Mouse (Mus musculus) brain, adult 2 months (tissue): ENCODE results near the gene Mdm2.
"Not testable (repeated sequence)": the region's sequence is repeated elsewhere in the genome, so short reads cannot be mapped to it uniquely, and the experiment has no call there.

Experiments used
- DNase-seq: peaks from one replicate; pipeline ENCODE4 v3.0.0; 2011; ENCODE audit warnings: low read depth, low spot score

Mdm2 gene

DNA sequence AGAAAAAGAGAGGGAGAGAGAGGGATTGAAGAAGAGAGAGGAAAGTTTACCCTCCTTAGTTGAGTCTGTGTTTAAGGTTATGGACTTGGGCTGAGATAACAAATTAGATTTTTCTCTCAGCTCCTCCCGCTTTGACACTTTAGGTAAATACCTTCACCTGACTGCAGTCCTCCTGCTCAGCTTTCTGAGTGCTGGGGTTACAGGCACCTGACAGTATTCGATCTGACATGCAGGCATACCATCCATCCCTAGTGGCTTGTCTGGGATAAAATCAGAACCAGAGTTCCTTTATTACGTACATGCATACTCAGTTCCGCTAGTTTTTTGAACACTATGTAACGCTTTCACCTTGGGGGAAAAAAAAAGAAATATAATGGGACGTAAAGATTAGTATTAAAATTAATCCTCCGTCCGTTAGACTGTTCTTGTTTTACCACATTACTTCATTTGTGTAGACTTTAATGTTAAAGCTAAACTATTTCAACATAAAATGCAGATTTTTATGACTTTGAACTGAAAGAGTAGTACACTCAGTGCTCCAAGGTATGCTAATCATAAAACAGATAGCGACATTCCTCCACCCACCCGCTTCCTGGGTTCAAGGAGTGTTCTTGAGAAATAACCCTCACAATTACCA, 38.6 kb upstream of the Mdm2 start:
- DNase-seq = no peak

DNA sequence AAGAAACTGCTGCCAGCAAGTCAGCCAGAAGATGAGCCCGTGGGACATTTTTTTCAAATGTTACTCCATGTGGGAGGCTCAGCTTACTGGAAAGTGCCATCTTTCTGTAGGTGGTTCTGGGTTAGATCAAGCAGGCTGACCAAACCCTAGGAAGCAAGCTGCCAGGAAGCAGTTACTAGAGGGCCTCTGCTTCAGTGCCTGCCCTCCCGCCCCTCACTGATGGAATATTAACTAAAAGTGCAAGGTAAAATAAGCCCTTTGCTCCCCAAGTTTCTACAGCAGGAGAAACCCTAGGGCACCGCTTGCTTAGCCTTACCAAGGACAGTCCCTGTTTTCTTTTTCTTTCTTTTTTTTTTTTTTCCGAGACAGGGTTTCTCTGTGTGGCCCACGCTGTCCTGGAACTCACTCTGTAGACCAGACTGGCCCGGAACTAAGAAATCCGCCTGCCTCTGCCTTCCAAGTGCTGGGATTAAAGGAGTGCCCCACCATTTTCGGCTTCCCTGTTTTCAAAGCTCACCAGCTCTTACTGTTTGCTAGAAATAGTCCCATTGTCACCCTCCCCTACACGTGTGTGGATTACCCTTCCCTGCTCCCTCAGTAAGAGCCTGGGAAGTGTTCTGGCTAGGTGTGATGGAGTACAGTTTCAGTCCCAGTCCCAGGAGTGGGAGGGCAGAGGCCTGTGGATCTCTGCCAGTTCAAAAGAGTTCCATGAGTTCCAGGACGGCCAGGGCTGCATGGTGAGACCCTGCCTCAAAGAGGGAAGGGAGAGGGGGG, 37.9 kb upstream of the Mdm2 start:
- no peak for DNase-seq

DNA sequence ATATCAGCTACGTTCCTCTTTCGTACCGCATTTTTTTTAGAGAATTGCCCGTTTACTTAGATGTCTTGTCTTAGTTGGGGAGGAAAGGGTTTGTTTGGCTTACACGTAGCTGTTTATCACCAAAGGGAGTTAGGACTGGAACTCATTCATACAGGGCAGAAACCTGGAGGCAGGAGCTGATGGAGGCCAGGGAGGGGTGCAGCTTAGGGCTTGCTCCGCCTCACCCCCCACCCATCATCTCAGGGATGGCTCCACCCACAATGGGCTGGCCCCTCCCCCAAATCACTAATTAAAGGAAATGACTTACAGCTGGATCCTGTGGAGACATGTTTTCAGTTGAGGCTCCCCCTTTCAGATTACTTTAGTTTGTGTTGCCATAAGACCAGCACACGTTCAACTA, 37.2 kb upstream of the Mdm2 start:
- DNase-seq = no peak

DNA sequence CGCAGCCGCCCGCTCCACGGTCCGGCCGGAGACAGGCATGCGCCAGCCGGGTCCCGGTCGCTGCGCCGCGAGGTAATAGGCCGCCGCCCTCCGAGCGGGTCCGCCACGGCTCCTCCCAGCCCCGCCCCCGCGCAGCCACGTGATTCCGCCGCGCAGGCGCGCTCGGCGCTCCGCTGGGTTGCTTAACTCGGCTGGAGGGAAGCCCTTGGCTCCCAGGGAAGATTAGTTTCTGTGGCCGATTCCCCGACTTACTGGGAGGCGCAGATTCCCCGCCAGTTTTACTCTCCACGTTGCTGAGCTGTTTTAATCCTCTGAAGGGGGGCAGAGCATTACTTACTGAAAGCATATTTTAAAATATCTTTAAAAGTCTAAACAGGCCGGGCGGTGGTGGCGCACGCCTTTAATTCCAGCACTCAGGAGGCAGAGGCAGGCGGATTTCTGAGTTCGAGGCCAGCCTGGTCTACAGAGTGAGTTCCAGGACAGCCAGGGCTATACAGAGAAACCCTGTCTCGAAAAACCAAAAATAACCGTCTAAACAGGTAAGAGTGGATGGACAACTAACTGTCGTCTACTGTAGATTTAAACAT, 35.8 kb upstream of the Mdm2 start, which contains the start of gene Slc35e3:
Gene Slc35e3 (minus strand): TSS at position 69 of the 587 bp plus-strand sequence.
- DNase-seq = peak; percentile 97

DNA sequence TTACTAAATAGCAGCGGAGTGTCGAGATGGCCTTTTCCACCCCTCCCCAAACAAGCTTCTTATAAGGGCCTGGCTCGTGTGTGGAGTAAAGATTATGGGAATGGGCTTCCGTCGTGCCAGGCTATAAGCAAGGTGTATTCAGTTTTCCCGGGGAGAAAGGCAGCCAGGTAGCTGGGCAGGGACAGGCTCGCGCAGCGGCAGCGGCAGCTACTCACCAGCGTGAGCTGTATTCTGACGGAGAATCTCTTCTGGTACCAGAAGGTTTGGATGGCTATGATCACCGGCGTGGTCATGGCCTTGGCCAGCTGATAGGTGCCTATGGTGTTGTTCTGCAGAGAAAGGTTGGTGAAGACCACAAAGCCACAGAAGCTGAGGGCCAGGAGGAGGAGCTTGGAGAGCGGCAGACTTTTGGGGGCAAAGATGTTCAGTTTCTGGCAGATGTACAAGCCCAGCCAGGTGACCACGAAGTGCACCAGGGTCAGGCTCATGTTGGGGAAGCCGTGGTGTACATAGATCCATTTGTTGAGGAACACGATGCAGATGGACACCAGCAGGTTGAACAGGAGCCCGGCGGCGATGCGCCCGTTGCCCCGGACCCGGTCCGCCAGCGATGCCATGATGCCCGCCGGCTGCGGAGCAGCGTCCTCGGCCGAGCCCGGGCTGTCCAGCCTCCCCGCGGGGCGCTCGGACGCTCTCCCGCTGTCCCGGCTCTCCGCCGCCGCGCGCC, 35.2 kb upstream of the Mdm2 start:
- peak; percentile 27 for DNase-seq

DNA sequence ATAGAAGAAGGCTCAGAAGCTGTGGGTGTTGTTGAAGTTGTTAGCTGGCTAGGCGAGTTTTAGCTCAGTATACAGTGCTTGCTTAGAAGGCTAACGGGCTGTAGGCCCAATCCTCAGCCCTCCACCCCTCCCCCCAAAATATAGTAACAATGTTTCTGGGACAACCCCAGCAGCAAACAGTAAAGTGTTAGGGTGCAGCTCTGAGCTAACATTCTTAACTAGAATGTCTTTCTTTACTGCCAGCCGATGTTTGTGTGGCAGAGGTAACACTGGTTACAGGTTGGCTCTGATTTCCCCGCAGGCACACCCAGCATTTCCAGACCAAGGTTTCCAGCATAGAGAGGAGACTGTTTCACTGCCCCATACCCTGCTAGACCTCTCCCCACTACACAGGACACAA, 33.4 kb upstream of the Mdm2 start:
- no peak for DNase-seq

DNA sequence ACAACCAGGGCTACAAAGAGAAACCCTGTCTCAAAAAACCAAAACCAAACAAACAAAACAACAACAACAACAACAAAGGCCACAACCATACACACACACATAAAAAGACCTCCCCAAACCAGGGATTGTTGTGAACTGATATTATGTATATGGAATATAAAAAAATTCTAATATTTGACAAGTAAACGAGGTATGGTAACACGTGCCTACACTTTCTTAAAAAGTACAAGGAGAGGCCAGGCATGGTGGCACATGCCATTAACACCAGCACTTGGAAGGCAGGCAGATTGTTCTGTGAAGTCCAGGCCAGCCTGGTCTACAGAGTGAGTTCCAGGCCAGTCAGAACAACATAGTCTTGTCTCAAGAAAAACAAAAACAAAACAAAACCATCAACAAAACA, 32.6 kb upstream of the Mdm2 start:
- no peak for DNase-seq

DNA sequence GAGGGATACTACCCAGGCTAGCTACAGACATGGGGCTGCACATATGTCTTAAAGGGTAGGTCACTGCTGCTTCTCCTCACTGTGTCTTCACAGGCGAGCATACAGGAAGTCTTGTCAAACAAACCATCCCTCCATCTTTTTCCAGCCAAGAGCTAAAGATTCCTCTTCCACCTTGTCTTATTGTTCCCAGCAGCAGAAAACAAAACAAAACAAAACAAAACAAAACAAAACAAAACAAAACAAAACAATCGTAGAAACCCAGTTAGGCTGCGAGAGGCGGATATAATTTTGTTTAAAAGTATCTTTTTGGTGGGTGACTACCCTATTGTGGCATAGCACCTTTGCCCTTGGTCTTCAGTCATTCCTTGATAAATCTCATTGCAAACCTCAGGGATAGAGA, 32.1 kb upstream of the Mdm2 start:
- DNase-seq = no peak

DNA sequence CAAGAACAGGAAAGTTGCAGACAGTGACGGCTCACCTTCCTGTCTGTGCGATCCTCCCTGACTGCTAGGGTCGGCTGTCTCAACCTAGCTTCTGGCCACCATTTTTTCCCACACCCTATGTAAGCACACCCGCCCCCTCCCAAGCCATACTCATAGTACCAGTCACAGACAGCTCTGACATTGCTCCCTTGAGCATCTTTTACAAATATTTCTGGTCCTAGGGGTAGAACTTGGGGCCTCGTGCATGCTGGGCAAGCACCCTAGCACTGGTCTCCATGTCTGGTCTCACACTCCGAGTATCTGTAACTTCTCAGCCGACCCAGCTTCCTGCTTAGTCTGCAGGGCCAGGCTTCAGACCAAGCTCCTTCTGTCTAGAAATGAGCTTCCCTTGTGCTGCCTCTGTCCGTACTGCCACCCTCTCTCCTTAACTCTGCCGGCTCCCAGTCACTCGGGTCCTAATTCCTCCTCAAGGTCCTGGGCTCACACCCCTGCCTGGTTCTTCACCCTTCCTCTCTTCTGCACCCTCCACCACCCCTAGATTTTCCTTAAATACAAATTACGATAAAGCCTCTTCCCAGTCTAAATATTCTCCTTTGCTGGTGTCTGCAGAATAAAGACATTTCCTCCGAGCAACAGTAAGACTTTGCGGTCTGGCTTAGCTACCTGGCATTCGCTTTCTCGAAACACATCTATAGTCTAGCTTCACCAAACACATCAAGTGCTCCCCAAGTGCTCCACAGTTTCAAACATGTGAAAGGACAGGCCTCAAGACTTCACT, 31.3 kb upstream of the Mdm2 start:
- DNase-seq = no peak

DNA sequence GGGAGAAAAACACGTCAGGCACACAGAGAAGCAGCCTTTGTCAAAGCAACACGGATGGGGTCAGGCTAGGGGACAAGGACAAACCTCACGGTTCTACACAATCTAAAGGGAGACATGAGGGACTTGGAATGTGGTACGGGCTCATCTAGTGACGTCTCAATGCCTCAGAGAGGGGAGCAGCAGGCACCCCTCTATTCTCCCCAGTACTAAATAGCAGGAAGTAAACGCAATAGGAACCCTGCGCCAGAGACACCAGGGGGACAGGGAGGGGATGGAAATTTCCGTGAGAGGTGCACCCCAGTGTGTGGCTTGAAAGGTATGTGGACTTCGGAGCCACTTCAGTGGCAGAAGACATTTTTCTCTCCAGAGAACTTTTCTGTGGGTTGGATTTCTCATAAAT, 30.4 kb upstream of the Mdm2 start:
- no peak for DNase-seq

DNA sequence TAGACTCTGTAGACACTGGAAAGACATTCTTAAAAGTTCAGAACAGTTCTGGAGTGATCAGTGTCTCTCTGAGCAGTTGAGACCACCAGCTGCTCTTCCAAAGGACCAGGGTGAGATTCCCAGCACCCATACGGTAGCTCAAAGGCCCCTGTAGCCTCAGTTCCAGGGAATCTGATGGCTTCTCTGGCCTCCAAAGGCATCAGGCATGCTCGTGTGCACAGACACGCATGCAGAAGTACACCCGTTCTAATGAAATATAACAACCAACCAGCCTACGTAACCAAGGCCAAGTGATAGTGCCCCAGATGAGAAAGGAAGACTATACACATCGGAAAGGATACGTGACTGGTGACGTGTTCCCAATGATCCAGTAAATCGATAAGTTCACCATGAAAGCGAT, 29.6 kb upstream of the Mdm2 start:
- DNase-seq = no peak

DNA sequence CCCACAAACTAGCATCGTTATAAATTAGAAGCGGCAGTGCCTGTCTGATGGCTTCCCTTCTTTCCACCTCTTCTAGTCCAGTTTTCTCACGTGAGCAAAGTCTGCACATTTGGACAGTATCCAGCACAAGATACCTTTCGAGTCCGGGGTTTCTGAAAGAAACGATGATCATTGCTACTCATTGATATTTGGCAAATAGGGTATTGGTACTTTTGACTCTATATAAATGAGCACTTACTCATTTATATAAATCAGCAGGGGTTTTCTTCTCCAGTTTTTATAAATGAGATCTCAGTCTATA, 29.0 kb upstream of the Mdm2 start:
- DNase-seq = no peak

DNA sequence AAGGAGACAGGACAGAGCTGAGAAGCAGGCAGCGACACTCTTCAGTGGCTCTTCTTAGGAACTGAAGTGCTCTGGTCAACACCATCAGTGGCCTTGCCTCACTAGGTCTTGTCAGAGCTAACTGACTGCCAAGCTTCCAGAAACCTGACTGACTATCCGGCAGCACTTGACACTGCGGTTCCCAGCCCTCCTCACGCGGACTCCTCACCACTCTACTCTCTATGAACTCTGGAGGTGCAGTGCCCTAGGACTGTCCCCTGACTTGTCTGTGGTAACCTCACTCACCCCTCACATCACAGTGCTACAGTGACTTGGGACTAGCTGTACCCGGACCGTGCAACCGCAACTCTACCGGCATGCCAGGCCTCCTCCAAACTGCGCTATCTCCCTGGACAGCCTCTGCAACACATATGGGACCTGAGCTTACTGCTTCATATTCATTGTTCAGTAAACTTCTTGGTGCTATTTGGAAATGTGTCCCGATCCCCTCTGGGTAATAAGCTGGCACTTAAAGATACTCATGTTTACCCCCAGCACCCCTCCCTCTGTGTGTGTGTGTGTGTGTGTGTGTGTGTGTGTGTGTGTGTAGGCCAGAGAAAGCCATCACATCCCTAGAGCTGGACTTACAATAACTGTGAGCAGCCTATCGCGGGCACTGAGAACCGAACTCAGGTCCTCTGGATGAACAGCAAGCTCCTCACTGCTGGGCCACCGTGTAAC, 28.5 kb upstream of the Mdm2 start:
- DNase-seq = no peak

DNA sequence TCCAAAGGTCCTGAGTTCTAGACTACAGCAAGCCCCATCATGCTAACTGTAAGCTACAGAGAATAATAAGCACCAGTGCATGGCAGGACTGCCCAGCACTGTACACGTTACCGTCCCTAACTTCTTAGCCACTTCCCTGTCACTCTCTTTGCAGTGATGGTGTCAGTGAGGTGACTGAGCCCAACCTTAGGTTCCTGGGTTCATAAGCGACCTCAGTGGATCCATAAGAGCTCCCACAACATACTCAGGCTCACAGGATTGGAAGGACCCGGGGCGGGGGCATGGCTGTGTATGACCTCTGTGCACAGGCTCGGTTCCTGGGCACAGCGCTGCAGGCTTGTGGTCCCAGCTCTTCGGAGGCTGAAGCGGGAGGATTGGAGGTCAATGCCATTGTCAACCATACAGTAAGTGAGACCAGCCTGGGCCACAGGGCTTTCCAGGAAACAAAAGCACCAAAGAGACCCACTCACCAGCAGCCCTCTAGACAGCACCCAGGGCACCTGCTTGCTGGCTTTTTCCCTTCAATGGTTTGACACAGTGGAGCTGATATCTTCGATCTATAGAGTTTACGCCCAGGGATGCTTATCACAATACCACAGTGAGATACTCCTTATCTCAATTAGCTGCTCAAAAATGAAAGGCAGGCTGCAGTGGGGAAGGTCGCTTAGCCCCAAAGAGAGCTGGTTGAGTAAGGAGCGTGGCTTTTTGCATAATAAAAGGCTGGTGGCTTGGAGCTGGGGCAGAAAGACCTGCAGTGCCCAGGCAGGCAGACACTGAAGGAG, 27.8 kb upstream of the Mdm2 start:
- no peak for DNase-seq

DNA sequence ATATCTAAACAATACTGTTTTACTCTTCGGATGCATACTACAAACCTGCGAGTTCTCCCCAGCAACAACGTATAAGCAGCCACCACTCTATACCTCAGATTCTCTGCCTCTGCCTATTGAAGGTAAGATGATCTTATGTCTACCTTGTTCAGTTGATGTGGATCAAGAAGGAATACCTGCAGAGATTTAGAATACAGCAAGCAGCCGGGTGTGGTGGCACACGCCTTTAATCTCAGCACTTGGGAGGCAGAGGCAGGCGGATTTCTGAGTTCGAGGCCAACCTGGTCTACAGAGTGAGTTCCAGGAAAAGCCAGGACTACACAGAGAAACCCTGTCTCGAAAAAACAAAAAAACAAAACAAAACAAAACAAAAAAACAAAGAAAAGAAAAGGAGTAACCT, 26.9 kb upstream of the Mdm2 start:
- DNase-seq = not testable (repeated sequence)

DNA sequence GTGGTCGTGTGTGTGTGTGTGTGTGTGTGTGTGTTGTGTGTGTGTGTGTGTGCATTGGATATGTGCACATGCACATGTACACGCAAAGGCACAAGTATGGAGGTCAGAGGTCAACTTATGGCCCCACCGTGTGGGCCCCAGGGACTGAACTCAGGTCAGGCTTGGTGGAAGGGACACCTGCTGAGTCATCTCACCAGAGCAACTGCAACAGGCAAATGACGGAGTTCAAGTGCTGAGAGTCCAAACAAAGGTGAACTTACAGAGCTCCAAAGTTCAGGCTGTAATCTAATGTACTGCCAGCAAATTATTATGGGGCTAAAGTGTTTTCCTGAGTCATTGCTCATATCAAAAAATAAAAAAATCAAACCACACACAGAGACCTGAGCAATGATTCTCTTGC, 26.5 kb upstream of the Mdm2 start:
- DNase-seq = no peak

DNA sequence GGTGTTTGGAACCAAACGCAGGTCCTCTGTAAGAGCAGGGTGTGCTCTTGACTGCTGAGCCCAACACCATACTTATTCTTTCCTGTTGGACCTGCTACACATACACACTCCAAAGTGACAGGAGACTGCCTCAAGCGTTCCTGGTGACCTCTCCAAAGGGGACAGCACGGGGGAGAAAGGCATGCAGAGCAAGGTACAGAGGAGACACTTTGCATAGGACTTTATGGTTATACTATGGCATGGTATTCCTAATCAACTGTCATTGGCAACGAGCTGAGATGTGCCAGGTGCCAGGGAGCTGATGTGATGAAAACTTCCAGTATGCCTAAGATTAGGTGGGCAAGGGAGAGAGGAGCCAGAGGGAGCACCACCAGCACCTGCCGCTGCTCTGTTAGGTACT, 26.0 kb upstream of the Mdm2 start:
- no peak for DNase-seq

DNA sequence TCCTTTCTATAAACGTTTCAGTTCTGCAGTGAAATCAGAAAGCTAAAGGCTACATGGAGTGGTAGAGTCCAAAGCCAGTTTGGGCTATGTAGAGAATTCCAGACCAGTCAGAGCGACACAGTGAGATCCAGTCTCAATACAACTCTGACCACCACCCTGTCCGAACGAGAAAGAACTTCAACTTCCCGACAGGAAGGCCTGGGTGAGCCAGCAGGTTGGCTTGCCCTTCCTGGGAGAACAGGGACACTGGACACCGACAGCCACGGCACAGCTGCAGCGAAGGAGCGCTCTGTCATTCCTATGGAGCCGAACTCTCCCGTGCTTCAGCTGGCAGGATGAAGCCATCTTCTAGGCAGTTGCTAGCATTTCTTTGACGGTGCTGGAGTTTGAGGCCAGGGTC, 24.8 kb upstream of the Mdm2 start:
- DNase-seq = not testable (repeated sequence)

DNA sequence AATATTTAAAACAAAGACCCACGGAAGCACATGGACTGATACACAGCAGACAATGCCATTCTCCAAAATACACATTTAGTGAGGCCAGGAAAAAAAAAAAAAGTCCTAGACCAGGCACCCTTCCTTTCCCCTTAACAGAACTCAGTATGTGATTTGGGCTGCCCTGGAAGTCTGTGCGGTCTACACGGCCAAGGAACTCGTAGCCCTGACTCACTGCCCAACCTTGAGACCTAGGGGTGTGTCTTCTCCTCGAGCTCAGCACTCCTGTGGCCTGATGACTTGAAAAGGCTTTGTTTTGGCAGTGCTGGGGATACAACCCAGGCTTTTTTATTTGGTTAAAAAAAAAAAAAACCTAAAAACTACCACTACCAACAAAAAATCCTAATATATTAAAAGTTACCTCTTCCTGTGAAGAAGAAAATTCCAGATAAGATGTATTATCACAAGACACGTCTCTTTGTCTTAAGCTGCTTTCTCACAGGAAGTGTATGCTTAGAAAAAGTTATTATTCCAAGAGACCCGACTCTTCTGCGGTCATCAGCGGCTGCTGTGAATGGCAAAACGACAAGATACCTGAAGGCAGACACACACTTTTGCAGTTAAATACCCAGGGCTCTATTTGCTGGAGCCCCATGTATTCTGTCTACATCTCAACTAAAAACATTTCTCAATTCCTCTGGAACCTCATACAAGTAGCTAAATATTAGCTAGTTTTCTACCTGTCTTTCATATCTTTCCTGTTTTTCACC, 23.7 kb upstream of the Mdm2 start:
- DNase-seq = not testable (repeated sequence)

DNA sequence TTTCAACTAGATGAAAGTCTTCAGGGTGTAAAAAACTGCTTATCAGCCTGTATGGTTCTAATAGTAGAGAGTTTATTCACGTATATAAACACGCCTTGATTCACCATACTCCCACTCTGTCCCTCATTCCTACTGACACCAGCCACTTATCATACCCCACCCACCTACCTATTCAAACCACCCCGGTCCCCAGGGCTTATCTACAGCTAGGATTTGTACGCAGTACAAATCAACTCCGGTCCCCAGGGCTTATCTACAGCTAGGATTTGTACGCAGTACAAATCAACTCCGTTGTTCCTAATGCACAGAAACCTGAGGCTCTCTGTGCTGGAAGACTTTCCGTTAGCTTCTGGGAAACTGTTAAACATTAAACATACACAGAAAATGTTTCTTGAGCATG, 23.1 kb upstream of the Mdm2 start:
- not testable (repeated sequence) for DNase-seq
